Mouse (Mus musculus) heart, postnatal 0 days (tissue): Measurements from ENCODE around the gene Psmb9. TPM values are rescaled to one million over a fixed set of nuclear protein-coding genes. Genes with fewer than 3 reads are reported as not detected.
"Not testable (repeated sequence)": the region's sequence is repeated elsewhere in the genome, so short reads cannot be mapped to it uniquely, and the experiment has no call there.

Experiments
- ATAC-seq: fragments of 200-750 bp; cut with Nextera tagmentation; 2 replicates; pipeline ENCODE4 v1.8.0; 2017; ENCODE audit warnings: low read depth, moderate number of reproducible peaks, moderate library complexity; ENCODE audit not compliant: insufficient read depth
- DNase-seq: peaks from one replicate; pipeline ENCODE4 v3.0.0-alpha.2; 2016; ENCODE audit warnings: low spot score
- H3K27ac ChIP-seq: fragments of 300-500 bp; sonication (generic); 2 replicates; pipeline ENCODE4 v1.5.1; 2014; ENCODE audit warnings: low read depth, mild to moderate bottlenecking
- H3K27me3 ChIP-seq: fragments of 300-500 bp; sonication (generic); 2 replicates; pipeline ENCODE4 v1.6.1; 2014; ENCODE audit warnings: low read length, mixed read lengths; ENCODE audit not compliant: control insufficient read depth, insufficient read depth
- H3K36me3 ChIP-seq: fragments of 300-500 bp; sonication (generic); replicated peaks from 2 replicates; pipeline ENCODE4 v1.6.1; 2014; ENCODE audit warnings: low read length, mixed read lengths; ENCODE audit not compliant: control insufficient read depth, insufficient read depth
- H3K4me1 ChIP-seq: fragments of 300-500 bp; sonication (generic); 2 replicates; pipeline ENCODE4 v1.6.1; 2014; ENCODE audit warnings: antibody characterized with exemption; ENCODE audit not compliant: control insufficient read depth, insufficient read depth
- H3K4me2 ChIP-seq: fragments of 300-500 bp; sonication (generic); 2 replicates; pipeline ENCODE4 v1.6.1; 2014; ENCODE audit warnings: low read depth, mild to moderate bottlenecking, low read length, moderate library complexity
- H3K4me3 ChIP-seq: fragments of 300-500 bp; sonication (generic); 2 replicates; pipeline ENCODE4 v1.5.1; 2014; ENCODE audit warnings: low read depth, low read length
- H3K9ac ChIP-seq: fragments of 300-500 bp; sonication (generic); replicated peaks from 2 replicates; pipeline ENCODE4 v1.6.1; 2014; ENCODE audit warnings: low read depth, low read length, mixed read lengths
- H3K9me3 ChIP-seq: fragments of 300-500 bp; sonication (generic); replicated peaks from 2 replicates; pipeline ENCODE4 v1.6.1; 2016; ENCODE audit warnings: low read length; ENCODE audit not compliant: control insufficient read depth
- CTCF ChIP-seq: IDR thresholded peaks from 2 replicates; pipeline ENCODE4 v1.5.1; 2016; ENCODE audit warnings: antibody characterized with exemption, control low read depth, low read depth
- EP300 ChIP-seq: IDR thresholded peaks from 2 replicates; pipeline ENCODE4 v1.6.1; 2016; ENCODE audit warnings: antibody characterized with exemption, low read depth
- WGBS: fragments of 180-500 bp; shearing (Covaris S2); extraction: QIAGEN DNeasy Blood & Tissue Kit; methylation state at CpG from one replicate; pipeline ENCODE4 v1.1.7; 2014; 5-methylcytosine and 5-hydroxymethylcytosine counted together
- polyA plus RNA-seq: library from polyadenylated mRNA; unstranded; fragments of >200 nt; fragmentation: Nextera tagmentation; extraction: Ambion mirVana; gene quantifications from 2 replicates; pipeline ENCODE4 v1.2.1, GENCODE M21; 2015
- total RNA-seq: library from RNA; depleted of rRNA; stranded (reverse); fragments of >200 nt; gene quantifications from 2 replicates; pipeline ENCODE4 v1.2.3, GENCODE M21; 2014; ENCODE audit warnings: low replicate concordance; rRNA removed

Psmb9 gene
- total RNA-seq (2.9 and 6.3 TPM in 2 replicates), polyA plus RNA-seq (2.5 and 3.6 TPM in 2 replicates)

- under 1% methylated on average over 46 of the region's 46 CpGs for WGBS
- ATAC-seq (peak; percentile 95), DNase-seq (peak; percentile 84)
- peak within 1 kb of the TSS; percentile 69 for H3K4me3 ChIP-seq
- H3K9ac ChIP-seq = peak within 1 kb of the TSS; percentile 77
- peak within 1 kb of the TSS; percentile 69 for H3K27ac ChIP-seq
- H3K36me3 ChIP-seq = no peaks in the 10 kb centered on the region
- H3K4me2 ChIP-seq = peak within 1 kb of the TSS; percentile 94
- H3K27me3 ChIP-seq = peaks cover 59% of the 10 kb centered on the region
- no peaks in the 10 kb centered on the region for H3K9me3 ChIP-seq
- H3K4me1 ChIP-seq = peaks cover 8% of the 10 kb centered on the region; the same call in 1 of the 2 replicates
- TF ChIP-seq EP300 (no peak), CTCF (no peak)
Measured at GRCm38 (mm10) chr17:34187261-34187916, at the start of gene Psmb9, which contains the start of gene Tap1. Gene Psmb9 (minus strand): TSS chr17:34187764. Gene Tap1 (plus strand): TSS chr17:34187553.

- Histone ChIP-seq H3K36me3 (no peaks in the 10 kb centered on the region), H3K4me1 (no peaks in the 10 kb centered on the region), H3K4me3 (no peak overlapping the region), H3K4me2 (no peak overlapping the region), H3K27me3 (no peaks in the 10 kb centered on the region), H3K27ac (no peak overlapping the region), H3K9ac (no peak overlapping the region), H3K9me3 (0 out of 2 replicates have a peak, but pooled peaks cover under 1% of the 10 kb centered on the region)
- no peak for DNase-seq
- WGBS = 62% methylated on average over 5 of the region's 5 CpGs
- TF ChIP-seq CTCF (no peak), EP300 (no peak)
- no peak for ATAC-seq
Measured at GRCm38 (mm10) chr17:34236691-34237090, 49.1 kb upstream of the Psmb9 start.

- Histone ChIP-seq H3K27ac (no peak overlapping the region), H3K9me3 (no peaks in the 10 kb centered on the region), H3K4me1 (no peaks in the 10 kb centered on the region), H3K4me3 (no peak overlapping the region), H3K9ac (no peak overlapping the region), H3K36me3 (no peaks in the 10 kb centered on the region), H3K27me3 (no peaks in the 10 kb centered on the region), H3K4me2 (no peak overlapping the region)
- peak; percentile 59 for DNase-seq
- ATAC-seq = peak; percentile 58; the same call in 1 of the 2 replicates
- whole genome bisulfite sequencing = 42% methylated on average over 9 of the region's 9 CpGs
- TF ChIP-seq CTCF (peak; percentile 94), EP300 (no peak)
Measured at GRCm38 (mm10) chr17:34234926-34235325, 47.4 kb upstream of the Psmb9 start.

- WGBS = 96% methylated on average over 4 of the region's 7 CpGs
- not testable (repeated sequence) for H3K27me3 ChIP-seq, ATAC-seq, H3K9me3 ChIP-seq, H3K9ac ChIP-seq, H3K4me3 ChIP-seq, DNase-seq, H3K4me2 ChIP-seq, H3K4me1 ChIP-seq, H3K36me3 ChIP-seq, H3K27ac ChIP-seq
Measured at GRCm38 (mm10) chr17:34232021-34232420, 44.5 kb upstream of the Psmb9 start.

- DNase-seq, H3K27ac ChIP-seq, H3K4me2 ChIP-seq, H3K36me3 ChIP-seq, H3K27me3 ChIP-seq, H3K4me3 ChIP-seq, H3K9ac ChIP-seq, H3K9me3 ChIP-seq, H3K4me1 ChIP-seq, ATAC-seq: not testable (repeated sequence)
- 90% methylated on average over 5 of the region's 9 CpGs for WGBS
Measured at GRCm38 (mm10) chr17:34230971-34231370, 43.4 kb upstream of the Psmb9 start.

- not testable (repeated sequence) for H3K4me3 ChIP-seq, DNase-seq, H3K27me3 ChIP-seq, H3K4me1 ChIP-seq, H3K4me2 ChIP-seq, H3K9ac ChIP-seq, H3K36me3 ChIP-seq, ATAC-seq, H3K27ac ChIP-seq, H3K9me3 ChIP-seq
- WGBS = 96% methylated on average over 13 of the region's 23 CpGs
Measured at GRCm38 (mm10) chr17:34225911-34226310, 38.3 kb upstream of the Psmb9 start.
